14 mouse cellular contexts compared by ENCODE assay signal in genomic region chr17:34960702-34961493, GRCm38 (mm10). TPM values are rescaled to one million over a fixed set of nuclear protein-coding genes. Genes with fewer than 3 reads are reported as not detected.
A peak's percentile ranks its signal among the peaks of the same experiment; 100 is the strongest.
DNase-seq lines count a peak whose midpoint lies in the region; ATAC-seq and TF ChIP-seq lines count a peak whose summit lies in the region.
"Had no signal": no experiment of that assay in that cellular context is flagged by ENCODE, and none has a peak within 500 bp of the region (broad histone marks: within the 10 kb centered on the region; RNA-seq: fewer than 3 reads in every experiment).

No protein-coding gene starts in this region.

- peak overlapping the region; percentile 24; the same call in 1 of the 2 replicates for H3K27ac ChIP-seq in kidney, embryonic 14.5 days (ENCODE audit: low read depth, low read length)
- H3K27ac ChIP-seq in embryonic facial prominence, embryonic 15.5 days (replicated peaks): peak overlapping the region; percentile 99
- peak overlapping the region; percentile 98 for H3K27ac ChIP-seq in stomach, postnatal 0 days (replicated peaks)

- no peak overlapping the region for H3K9ac ChIP-seq in kidney, embryonic 14.5 days (ENCODE audit: low read depth, low read length)
- H3K9ac ChIP-seq in embryonic facial prominence, embryonic 15.5 days: no peak overlapping the region
- H3K9ac ChIP-seq in stomach, postnatal 0 days (ENCODE audit: low read length): no peak overlapping the region
- H3K9ac ChIP-seq: hindbrain, embryonic 12.5 days had no signal

- ATAC-seq in kidney, embryonic 14.5 days (ENCODE audit: low FRiP score, low TSS enrichment): no peak
- ATAC-seq in embryonic facial prominence, embryonic 15.5 days (ENCODE audit: insufficient number of reproducible peaks, low FRiP score, low TSS enrichment, low read depth): no peak
- no peak for ATAC-seq in stomach, postnatal 0 days (ENCODE audit: low FRiP score, low TSS enrichment)
- ATAC-seq: activated CD4-positive, CD25-positive, alpha-beta regulatory T cell, adult 4 months had no signal

- TF ChIP-seq CTCF in stomach, postnatal 0 days (IDR thresholded peaks at IDR 0.05; ENCODE audit: low read depth): no peak

- H3K9me3 ChIP-seq in kidney, embryonic 14.5 days (ENCODE audit: control insufficient read depth, low read length): no peaks in the 10 kb centered on the region
- H3K9me3 ChIP-seq in embryonic facial prominence, embryonic 15.5 days (replicated peaks): no peaks in the 10 kb centered on the region
- H3K9me3 ChIP-seq in stomach, postnatal 0 days (ENCODE audit: control insufficient read depth, low read length): no peaks in the 10 kb centered on the region
- H3K9me3 ChIP-seq: hindbrain, embryonic 12.5 days had no signal

- no peak overlapping the region for H3K4me2 ChIP-seq in kidney, embryonic 14.5 days (replicated peaks; ENCODE audit: low read depth, low read length)
- no peak overlapping the region for H3K4me2 ChIP-seq in embryonic facial prominence, embryonic 15.5 days (replicated peaks)
- H3K4me2 ChIP-seq in stomach, postnatal 0 days (replicated peaks; ENCODE audit: low read depth): no peak overlapping the region

- peak; percentile 79 for TF ChIP-seq EP300 in stomach, postnatal 0 days (optimal IDR thresholded peaks at IDR 0.05)

- H3K4me1 ChIP-seq in kidney, embryonic 14.5 days (ENCODE audit: control insufficient read depth, insufficient read depth, low read length): peaks cover 11% of the 10 kb centered on the region
- H3K4me1 ChIP-seq in embryonic facial prominence, embryonic 15.5 days: peaks cover 24% of the 10 kb centered on the region
- H3K4me1 ChIP-seq in stomach, postnatal 0 days (replicated peaks; ENCODE audit: control insufficient read depth, insufficient read depth): 0 out of 2 replicates have a peak, but pooled peaks cover 3% of the 10 kb centered on the region

- no peaks in the 10 kb centered on the region for H3K36me3 ChIP-seq in kidney, embryonic 14.5 days (ENCODE audit: control insufficient read depth, insufficient read depth, low read length)
- no peaks in the 10 kb centered on the region for H3K36me3 ChIP-seq in embryonic facial prominence, embryonic 15.5 days
- no peaks in the 10 kb centered on the region for H3K36me3 ChIP-seq in stomach, postnatal 0 days (ENCODE audit: control insufficient read depth, insufficient read depth, low read length)
- H3K36me3 ChIP-seq: G1E; hindbrain, embryonic 12.5 days had no signal

- no peak overlapping the region for H3K4me3 ChIP-seq in kidney, embryonic 14.5 days (ENCODE audit: low read length)
- H3K4me3 ChIP-seq in embryonic facial prominence, embryonic 15.5 days (replicated peaks): no peak overlapping the region
- no peak overlapping the region for H3K4me3 ChIP-seq in stomach, postnatal 0 days (ENCODE audit: low read depth, low read length)

- no peak for DNase-seq in kidney, adult 8-10 months
- peak; percentile 23 to 65 for DNase-seq in urinary bladder, adult 18-20 months (ENCODE audit: low spot score in 2 of 2)
- no peak for DNase-seq in urinary bladder, postnatal 10 days (ENCODE audit: low spot score)
- no peak for DNase-seq in stomach, postnatal 0 days (ENCODE audit: low spot score)
- no peak for DNase-seq in ovary, adult 18-20 months (ENCODE audit: low spot score)
- DNase-seq: cerebellum, postnatal 25 days; thymus, postnatal 4 days had no signal

- H3K27me3 ChIP-seq in kidney, embryonic 14.5 days (ENCODE audit: control insufficient read depth, insufficient read depth, low read length): no peaks in the 10 kb centered on the region
- no peaks in the 10 kb centered on the region for H3K27me3 ChIP-seq in embryonic facial prominence, embryonic 15.5 days
- no peaks in the 10 kb centered on the region for H3K27me3 ChIP-seq in stomach, postnatal 0 days (ENCODE audit: control insufficient read depth, insufficient read depth, low read length)

RNA-seq across cellular contexts. Expression of gene Hspa1b, which starts 1.9 kb away (rescaled TPM):
- 0.54 and 0.80 TPM in 2 replicates for polyA plus RNA-seq in kidney, embryonic 14.5 days (2014; fragmentation: Nextera tagmentation; extraction: Ambion mirVana)
- polyA plus RNA-seq in embryonic facial prominence, embryonic 15.5 days (2015; fragmentation: Nextera tagmentation; extraction: Ambion mirVana): 2.2 and 3.4 TPM in 2 replicates
- 3.0 TPM in 2 replicates for polyA plus RNA-seq in stomach, postnatal 0 days (2015; fragmentation: Nextera tagmentation; extraction: Ambion mirVana)
- polyA plus RNA-seq: liver, embryonic 16.5 days had no signal

RNA-seq across cellular contexts. Expression of gene Gm20481, which starts 8.8 kb away (rescaled TPM):
- not detected in 2 replicates for polyA plus RNA-seq in kidney, embryonic 14.5 days (2014; fragmentation: Nextera tagmentation; extraction: Ambion mirVana)
- not detected in 2 replicates for polyA plus RNA-seq in embryonic facial prominence, embryonic 15.5 days (2015; fragmentation: Nextera tagmentation; extraction: Ambion mirVana)
- not detected in 2 replicates for polyA plus RNA-seq in stomach, postnatal 0 days (2015; fragmentation: Nextera tagmentation; extraction: Ambion mirVana)
- polyA plus RNA-seq: activated CD4-positive, CD25-positive, alpha-beta regulatory T cell, adult 4 months; brain, embryonic 14.5 days; G1E; liver, embryonic 16.5 days had no signal

RNA-seq across cellular contexts. Expression of gene Hspa1a, which starts 11.1 kb away (rescaled TPM):
- 4.3 and 4.8 TPM in 2 replicates for polyA plus RNA-seq in kidney, embryonic 14.5 days (2014; fragmentation: Nextera tagmentation; extraction: Ambion mirVana)
- polyA plus RNA-seq in embryonic facial prominence, embryonic 15.5 days (2015; fragmentation: Nextera tagmentation; extraction: Ambion mirVana): 19.5 and 19.7 TPM in 2 replicates
- polyA plus RNA-seq in stomach, postnatal 0 days (2015; fragmentation: Nextera tagmentation; extraction: Ambion mirVana): 24.1 and 25.9 TPM in 2 replicates

RNA-seq across cellular contexts. Expression of gene Hspa1l, which starts 11.6 kb away (rescaled TPM):
- 0.79 and 1.3 TPM in 2 replicates for polyA plus RNA-seq in kidney, embryonic 14.5 days (2014; fragmentation: Nextera tagmentation; extraction: Ambion mirVana)
- polyA plus RNA-seq in embryonic facial prominence, embryonic 15.5 days (2015; fragmentation: Nextera tagmentation; extraction: Ambion mirVana): 0.71 and 0.77 TPM in 2 replicates
- polyA plus RNA-seq in stomach, postnatal 0 days (2015; fragmentation: Nextera tagmentation; extraction: Ambion mirVana): 0.25 and 0.48 TPM in 2 replicates
- polyA plus RNA-seq: G1E had no signal

RNA-seq across cellular contexts. Expression of gene Lsm2, which starts 20.8 kb away (rescaled TPM):
- polyA plus RNA-seq in kidney, embryonic 14.5 days (2014; fragmentation: Nextera tagmentation; extraction: Ambion mirVana): 240 and 246 TPM in 2 replicates
- polyA plus RNA-seq in embryonic facial prominence, embryonic 15.5 days (2015; fragmentation: Nextera tagmentation; extraction: Ambion mirVana): 163 and 173 TPM in 2 replicates
- polyA plus RNA-seq in stomach, postnatal 0 days (2015; fragmentation: Nextera tagmentation; extraction: Ambion mirVana): 69.2 and 75.1 TPM in 2 replicates

Comparison
In these comparisons a context has a peak if more than half of its experiments do, and no peak if none do; other contexts are left out.
1. DNase-seq: peak in urinary bladder, adult 18-20 months (2 of 2); none in kidney, adult 8-10 months (0 of 2), urinary bladder, postnatal 10 days (single experiment), stomach, postnatal 0 days (single experiment) and ovary, adult 18-20 months (single experiment).
2. H3K27ac ChIP-seq: peak in every context shown above with its lines; median percentile 99 in embryonic facial prominence, embryonic 15.5 days; 98 in stomach, postnatal 0 days; 24 in kidney, embryonic 14.5 days.